Mouse (Mus musculus) hindbrain, embryonic 11.5 days (tissue): ENCODE measurements around the gene Pih1d1. TPM values are rescaled to one million over a fixed set of nuclear protein-coding genes. Genes with fewer than 3 reads are reported as not detected.

ENCODE experiments used
- ATAC-seq: fragments of 200-750 bp; cut with Nextera tagmentation; 2 replicates; pipeline ENCODE4 v1.8.0; 2017; ENCODE audit warnings: mild to moderate bottlenecking, moderate TSS enrichment, moderate library complexity; ENCODE audit not compliant: low FRiP score
- DNase-seq: peaks from one replicate; pipeline ENCODE4 v3.0.0-alpha.2; 2015; ENCODE audit warnings: low spot score
- H3K27ac ChIP-seq: fragments of 300-500 bp; sonication (generic); 2 replicates; pipeline ENCODE4 v1.5.1; 2014; ENCODE audit warnings: mild to moderate bottlenecking, low read depth, low read length
- H3K27me3 ChIP-seq: fragments of 300-500 bp; sonication (generic); 2 replicates; pipeline ENCODE4 v1.6.1; 2014; ENCODE audit warnings: mild to moderate bottlenecking, low read length, moderate library complexity, mixed read lengths; ENCODE audit not compliant: control insufficient read depth, insufficient read depth
- H3K36me3 ChIP-seq: fragments of 300-500 bp; sonication (generic); 2 replicates; pipeline ENCODE4 v1.6.1; 2014; ENCODE audit warnings: mild to moderate bottlenecking, low read length, moderate library complexity, mixed read lengths; ENCODE audit not compliant: control insufficient read depth, insufficient read depth
- H3K4me1 ChIP-seq: fragments of 300-500 bp; sonication (generic); replicated peaks from 2 replicates; pipeline ENCODE4 v1.6.1; 2014; ENCODE audit warnings: low read length, mixed read lengths; ENCODE audit not compliant: control insufficient read depth, insufficient read depth
- H3K4me2 ChIP-seq: fragments of 300-500 bp; sonication (generic); replicated peaks from 2 replicates; pipeline ENCODE4 v1.6.1; 2014; ENCODE audit warnings: mild to moderate bottlenecking, low read depth, low read length
- H3K4me3 ChIP-seq: fragments of 300-500 bp; sonication (generic); 2 replicates; pipeline ENCODE4 v1.5.1; 2014; ENCODE audit warnings: low read depth, low read length
- H3K9ac ChIP-seq: fragments of 300-500 bp; sonication (generic); 2 replicates; pipeline ENCODE4 v1.6.1; 2014; ENCODE audit warnings: low read depth, low read length
- H3K9me3 ChIP-seq: fragments of 300-500 bp; sonication (generic); 2 replicates; pipeline ENCODE4 v1.6.1; 2016; ENCODE audit warnings: low read length; ENCODE audit not compliant: control insufficient read depth
- WGBS: fragments of 180-500 bp; shearing (Covaris S2); extraction: QIAGEN DNeasy Blood & Tissue Kit; methylation state at CpG from one replicate; pipeline ENCODE4 v1.1.7; 2014; 5-methylcytosine and 5-hydroxymethylcytosine counted together
- microRNA counts: library from miRNA; unstranded; fragments of <30 nt; microRNA quantifications from one replicate; lab custom pipeline; 2015
- polyA plus RNA-seq: library from polyadenylated mRNA; unstranded; fragments of >200 nt; fragmentation: Nextera tagmentation; extraction: Ambion mirVana; gene quantifications from 2 replicates; pipeline ENCODE4 v1.2.1, GENCODE M21; 2014

The Pih1d1 gene
- polyA plus RNA-seq, 1 experiment from 2014 or later: 105 TPM

DNA sequence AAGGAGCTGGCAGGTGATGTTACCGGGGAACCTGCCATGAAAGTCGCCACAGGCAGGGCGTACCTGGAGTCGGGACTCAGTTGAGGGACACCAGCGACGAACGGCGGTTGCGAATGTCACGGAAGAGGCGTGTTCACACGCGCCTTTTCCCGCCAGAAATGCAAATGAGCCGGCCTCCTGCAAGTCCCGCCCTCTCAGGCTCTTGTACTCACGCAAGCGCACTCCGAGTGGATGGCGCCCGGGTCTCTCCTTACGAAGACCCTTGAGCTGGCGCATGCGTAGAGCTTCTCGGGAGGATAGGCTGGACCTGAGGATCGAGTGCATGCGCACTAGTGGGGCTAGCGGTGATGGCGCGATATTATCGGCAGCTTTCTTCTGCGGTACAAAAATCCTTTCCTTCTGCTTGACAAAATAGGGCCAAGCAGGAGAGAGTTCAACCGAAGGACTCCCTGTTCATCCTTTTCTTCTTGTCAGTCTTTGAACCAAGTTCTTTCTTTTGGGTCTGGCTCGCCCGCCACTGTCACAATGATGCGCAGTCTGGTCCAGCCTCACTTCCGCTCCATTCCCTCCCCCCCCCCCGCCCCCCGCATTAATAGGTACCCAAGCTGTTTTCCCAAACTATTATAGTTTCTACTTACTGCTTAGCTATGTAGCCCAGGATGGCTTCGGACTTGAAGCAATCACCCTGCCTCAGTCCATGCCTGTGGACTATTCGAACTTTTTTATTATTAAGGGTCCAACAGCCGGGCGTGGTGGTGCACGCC, 50.5 kb downstream of the Pih1d1 start, which contains the start of gene Ccdc155:
Gene Ccdc155 (minus strand): TSS at position 513 of the 764 bp plus-strand sequence.
- DNase-seq (peak; percentile 99), ATAC-seq (peak; percentile 96)
- WGBS: 9% methylated on average over 44 of the region's 44 CpGs
- Histone ChIP-seq H3K27ac (no peak within 1 kb of the TSS), H3K36me3 (no peaks in the 10 kb centered on the region), H3K4me3 (peak within 1 kb of the TSS; percentile 34), H3K9me3 (no peaks in the 10 kb centered on the region), H3K4me2 (peak within 1 kb of the TSS; percentile 21), H3K27me3 (peaks cover 8% of the 10 kb centered on the region), H3K4me1 (no peaks in the 10 kb centered on the region), H3K9ac (peak within 1 kb of the TSS; percentile 34; the same call in 1 of the 2 replicates)

DNA sequence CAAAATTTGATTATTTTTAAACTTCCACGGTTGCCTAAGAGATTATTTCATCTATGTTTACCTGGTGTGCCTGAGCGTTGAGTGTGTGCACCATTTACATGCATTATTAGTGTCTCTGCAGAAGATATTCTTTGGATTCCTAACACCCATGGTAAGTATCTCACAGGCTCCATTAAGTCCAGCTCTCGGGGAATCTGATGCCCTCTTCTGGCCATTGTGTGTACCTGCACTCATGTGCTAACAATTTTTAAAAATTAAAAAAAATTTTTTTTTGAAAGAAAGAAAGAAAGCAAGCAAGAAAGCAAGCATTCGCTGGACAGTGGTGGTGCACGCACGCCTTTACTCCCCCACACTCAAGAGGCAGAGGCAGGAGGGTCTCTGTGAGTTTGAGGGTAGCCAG, 54.2 kb downstream of the Pih1d1 start:
- H3K27me3 ChIP-seq: peaks cover 21% of the 10 kb centered on the region
- ATAC-seq: no peak
- H3K27ac ChIP-seq: no peak overlapping the region
- H3K4me2 ChIP-seq: no peak overlapping the region
- H3K4me3 ChIP-seq: no peak overlapping the region
- H3K4me1 ChIP-seq: no peaks in the 10 kb centered on the region
- no peaks in the 10 kb centered on the region for H3K9me3 ChIP-seq
- 76% methylated on average over 6 of the region's 6 CpGs for WGBS
- DNase-seq: no peak
- H3K9ac ChIP-seq: no peak overlapping the region
- no peaks in the 10 kb centered on the region for H3K36me3 ChIP-seq

MicroRNAs within 50 kb of the gene (microRNA counts, 519-probe panel; counts per million panel counts)
- 1,684 counts per million, percentile 3 among the panel's probes with 10 or more counts for microRNA mmu-miR-150 (lab: Ali Mortazavi, UCI)

Other genes starting within 250 kb of the Pih1d1 start
- gene Ap2a1, start 224.8 kb upstream of the Pih1d1 start, polyA plus RNA-seq: 82.7 and 85.0 TPM in 2 replicates
- gene Tsks, start 211.1 kb upstream of the Pih1d1 start, polyA plus RNA-seq: 0.09 and 0.14 TPM in 2 replicates
- 23.4 and 23.5 TPM in 2 replicates for gene Cpt1c, start 179.5 kb upstream of the Pih1d1 start, polyA plus RNA-seq
- 249 and 259 TPM in 2 replicates for gene Prmt1, start 167.7 kb upstream of the Pih1d1 start, polyA plus RNA-seq
- 59.6 and 63.9 TPM in 2 replicates for gene Irf3, start 156.7 kb upstream of the Pih1d1 start, polyA plus RNA-seq
- gene Bcl2l12, start 155.6 kb upstream of the Pih1d1 start, polyA plus RNA-seq: 54.2 and 56.8 TPM in 2 replicates
- 44.0 and 49.6 TPM in 2 replicates for gene Scaf1, start 137.9 kb upstream of the Pih1d1 start, polyA plus RNA-seq
- gene Rras, start 136.3 kb upstream of the Pih1d1 start, polyA plus RNA-seq: 21.2 and 21.6 TPM in 2 replicates
- gene Prr12, start 101.4 kb upstream of the Pih1d1 start, polyA plus RNA-seq: 13.0 and 16.0 TPM in 2 replicates
- 58.2 and 62.7 TPM in 2 replicates for gene Nosip, start 91.9 kb upstream of the Pih1d1 start, polyA plus RNA-seq
- gene Prrg2, start 91.6 kb upstream of the Pih1d1 start, polyA plus RNA-seq: 15.7 and 17.1 TPM in 2 replicates
- 134 and 149 TPM in 2 replicates for gene Rcn3, start 62.1 kb upstream of the Pih1d1 start, polyA plus RNA-seq
- gene Fcgrt, start 50.5 kb upstream of the Pih1d1 start, polyA plus RNA-seq: 12.9 and 13.2 TPM in 2 replicates
- gene Rps11, start 29.9 kb upstream of the Pih1d1 start, polyA plus RNA-seq: 1,346 and 1,389 TPM in 2 replicates
- gene Rpl13a, start 25.5 kb upstream of the Pih1d1 start, polyA plus RNA-seq: 1,145 and 1,168 TPM in 2 replicates
- 0.47 TPM in 1 of 2 replicates, not detected in the other for gene Gm45713, start 18.1 kb upstream of the Pih1d1 start, polyA plus RNA-seq
- 1.5 and 1.6 TPM in 2 replicates for gene Flt3l, start 17.9 kb upstream of the Pih1d1 start, polyA plus RNA-seq
- 20.8 and 28.6 TPM in 2 replicates for gene Aldh16a1, start 281 bp downstream of the Pih1d1 start, polyA plus RNA-seq
- 0.51 and 1.1 TPM in 2 replicates for gene Slc17a7, start 9.6 kb downstream of the Pih1d1 start, polyA plus RNA-seq
- gene Gfy, start 25.3 kb downstream of the Pih1d1 start, polyA plus RNA-seq: not detected in 2 replicates
- gene Pth2, start 26.7 kb downstream of the Pih1d1 start, polyA plus RNA-seq: not detected in 2 replicates
- 0.31 and 0.40 TPM in 2 replicates for gene Ccdc155, start 50.6 kb downstream of the Pih1d1 start, polyA plus RNA-seq
- 1.6 and 1.7 TPM in 2 replicates for gene Dkkl1, start 57.8 kb downstream of the Pih1d1 start, polyA plus RNA-seq
- gene Tead2, start 61.5 kb downstream of the Pih1d1 start, polyA plus RNA-seq: 229 and 242 TPM in 2 replicates
- gene Cd37, start 84.8 kb downstream of the Pih1d1 start, polyA plus RNA-seq: 1.1 and 2.5 TPM in 2 replicates
- 0.14 and 0.32 TPM in 2 replicates for gene Slc6a16, start 86.8 kb downstream of the Pih1d1 start, polyA plus RNA-seq
- gene Slc6a21, start 123.2 kb downstream of the Pih1d1 start, polyA plus RNA-seq: not detected in 2 replicates
- 5.2 and 6.9 TPM in 2 replicates for gene Trpm4, start 179.5 kb downstream of the Pih1d1 start, polyA plus RNA-seq
- gene Hrc, start 181.0 kb downstream of the Pih1d1 start, polyA plus RNA-seq: 0.68 and 0.77 TPM in 2 replicates
- 8.2 and 9.5 TPM in 2 replicates for gene Ppfia3, start 212.7 kb downstream of the Pih1d1 start, polyA plus RNA-seq
- gene Lin7b, start 216.3 kb downstream of the Pih1d1 start, polyA plus RNA-seq: 0.92 and 1.7 TPM in 2 replicates
- 76.5 and 114 TPM in 2 replicates for gene Snrnp70, start 241.4 kb downstream of the Pih1d1 start, polyA plus RNA-seq